Mouse (Mus musculus) c-Kit-negative CD71-positive TER-119-positive erythroid progenitor cells, embryonic 14.5 days (primary cell): ENCODE data around the gene Rab19.
"Not testable (repeated sequence)": the region's sequence is repeated elsewhere in the genome, so short reads cannot be mapped to it uniquely, and the experiment has no call there.

Experiments
- DNase-seq: peaks from one replicate; pipeline ENCODE4 v3.0.0-alpha.2; 2013; ENCODE audit warnings: low read depth, low spot score

Gene Rab19

DNA sequence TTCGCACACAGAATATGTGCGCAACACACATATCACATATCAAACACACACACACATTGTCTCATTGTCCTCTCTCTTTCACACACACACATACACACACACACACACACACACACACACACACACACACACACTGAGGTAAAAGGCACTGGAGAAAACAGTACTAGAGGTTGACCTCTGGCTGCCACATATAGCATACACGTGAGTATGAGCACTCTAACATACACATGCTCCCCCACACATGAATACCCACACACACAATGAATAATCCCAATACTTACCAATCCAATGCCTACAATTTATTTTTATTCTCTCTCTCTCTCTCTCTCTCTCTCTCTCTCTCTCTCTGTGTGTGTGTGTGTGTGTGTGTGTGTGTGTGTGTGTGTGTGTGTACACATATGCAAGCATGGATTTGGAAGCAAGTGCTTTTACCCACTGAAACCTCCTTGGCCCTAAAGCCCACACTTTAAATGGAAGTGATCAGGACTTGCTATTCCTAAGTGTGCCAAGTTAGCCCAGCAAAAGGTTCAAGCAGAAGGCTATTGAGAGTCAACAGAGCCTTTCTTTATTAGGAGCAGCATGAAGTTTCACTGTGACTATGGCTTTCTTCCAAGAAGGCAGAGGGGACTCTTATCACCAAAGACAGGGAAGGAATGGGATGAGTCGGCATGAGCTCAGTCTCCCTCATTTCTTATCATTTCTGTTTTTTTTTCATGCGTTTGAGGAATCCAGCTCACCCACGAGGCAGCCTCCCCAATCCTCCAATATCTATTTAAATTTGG is 48.2 kb downstream of the Rab19 start:
- peak; percentile 87 for DNase-seq

DNA sequence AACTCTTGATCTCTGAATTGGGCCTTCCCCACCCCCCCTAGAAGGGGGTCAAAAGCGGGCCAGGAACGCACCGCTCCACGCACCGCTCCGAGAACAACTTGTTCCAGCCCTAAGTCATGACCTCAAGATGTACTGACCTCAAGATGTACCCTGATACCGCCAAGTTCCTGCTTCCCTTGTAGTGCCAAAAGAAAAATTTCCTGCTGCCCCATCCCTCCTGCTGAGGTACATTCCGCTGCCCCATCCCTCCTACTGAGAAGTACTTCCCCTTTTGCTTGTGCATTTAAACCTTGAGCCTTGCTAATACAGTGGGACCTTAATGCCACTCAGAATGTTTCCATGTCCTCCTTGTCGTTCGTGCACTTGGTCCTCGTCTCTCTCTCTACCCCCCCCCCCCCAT is 49.7 kb downstream of the Rab19 start:
- DNase-seq: no peak

DNA sequence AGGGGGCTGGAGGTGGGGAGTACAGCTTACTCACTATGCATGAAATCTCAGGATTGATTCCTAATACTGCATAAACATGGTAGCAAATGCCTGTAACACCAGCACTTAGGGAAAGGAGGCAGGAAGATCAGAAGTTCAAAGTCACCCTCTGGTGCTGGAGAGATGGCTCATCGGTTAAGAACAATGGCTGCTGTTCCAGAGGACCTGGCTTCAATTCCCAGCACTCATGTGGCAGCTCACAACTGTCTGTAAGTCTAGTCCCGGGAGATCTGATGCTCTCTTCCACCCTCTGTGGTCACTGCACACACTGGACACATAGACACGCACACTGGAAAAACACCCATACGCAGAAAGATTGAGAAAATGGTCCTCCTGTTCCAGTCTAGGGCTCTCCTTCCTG is 52.2 kb downstream of the Rab19 start:
- no peak for DNase-seq

DNA sequence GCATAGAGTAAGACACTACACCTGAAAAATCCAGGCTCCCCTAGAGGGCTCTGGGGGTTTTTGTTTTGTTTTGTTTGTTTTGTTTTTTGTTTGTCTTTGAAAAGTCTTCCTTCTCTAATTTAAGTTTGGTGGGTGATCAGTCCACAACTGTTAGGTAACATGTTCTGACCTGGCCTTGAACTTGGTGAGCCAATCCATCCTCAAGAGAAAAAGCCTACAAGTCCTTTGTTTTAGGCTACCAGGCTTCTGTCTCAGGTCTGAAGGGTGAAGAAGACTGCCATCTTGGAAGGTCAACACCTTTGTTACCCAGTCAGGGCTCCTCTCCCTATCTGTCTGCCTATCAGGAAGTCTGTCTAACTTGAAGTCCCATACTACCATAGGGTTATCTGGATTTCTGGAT is 52.7 kb downstream of the Rab19 start:
- DNase-seq: no peak

DNA sequence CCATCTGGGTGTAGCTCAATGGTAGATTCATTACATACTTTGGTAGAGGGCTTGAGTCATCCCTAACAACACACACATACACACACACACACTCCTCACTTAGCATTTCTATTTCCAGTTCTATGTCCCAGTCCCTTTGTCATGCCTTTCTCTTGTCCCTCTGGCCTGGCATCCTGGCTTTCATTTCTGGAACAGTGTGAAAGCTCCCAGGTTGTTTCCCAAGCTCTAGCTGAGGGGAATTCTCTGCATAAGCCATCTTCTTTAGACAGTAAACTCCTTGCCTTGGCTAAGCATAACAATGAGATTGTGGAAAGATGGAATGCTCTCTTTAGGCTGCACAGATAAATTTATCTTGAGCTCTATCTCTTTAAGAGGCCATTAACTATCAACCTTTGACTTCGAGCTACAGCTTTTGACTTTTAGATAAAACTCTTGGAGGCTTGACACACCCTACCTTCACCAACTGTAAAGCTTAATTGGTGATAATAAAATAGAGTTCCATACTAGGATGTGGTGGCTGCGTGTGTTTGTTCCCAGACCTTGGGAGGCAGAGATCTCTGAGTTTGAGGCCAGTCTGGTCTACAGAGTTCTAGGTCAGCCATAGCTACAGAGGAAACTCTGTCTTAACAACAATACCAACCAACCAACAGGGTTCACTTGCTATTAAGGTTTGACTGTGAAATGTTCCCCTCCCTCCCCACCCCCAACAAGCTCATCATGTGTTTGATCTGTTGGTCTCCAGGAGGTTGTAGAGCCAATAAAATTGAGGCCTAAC is 53.3 kb downstream of the Rab19 start:
- DNase-seq: no peak

DNA sequence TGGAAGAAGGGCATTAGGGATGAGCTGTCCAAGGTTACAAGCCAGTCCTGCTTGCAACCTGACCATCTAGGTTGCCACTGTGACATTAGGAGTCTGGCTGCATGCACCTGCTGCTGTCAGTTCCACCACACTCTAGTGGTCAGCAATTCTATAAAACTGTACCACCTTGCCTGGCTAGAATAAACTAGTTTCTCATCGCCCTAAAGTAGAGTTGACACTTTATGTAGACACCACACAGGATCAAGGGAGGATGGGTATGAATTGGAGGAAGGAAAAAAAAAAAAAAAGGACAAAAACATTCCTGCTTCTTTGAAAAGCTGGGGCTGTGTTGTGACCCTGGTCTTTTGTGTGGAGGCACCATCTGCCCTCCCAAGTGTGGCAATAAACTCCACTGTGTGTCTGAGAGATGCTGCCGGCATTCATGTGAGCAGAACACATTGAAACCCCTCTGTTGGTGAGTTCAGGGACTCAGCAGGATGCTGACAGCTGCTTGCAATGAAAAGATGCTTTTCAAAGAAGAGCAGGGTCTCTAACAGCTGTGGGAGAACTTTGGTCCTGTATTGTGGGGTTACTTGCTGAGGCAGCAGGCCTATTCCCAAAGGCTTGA is 54.0 kb downstream of the Rab19 start:
- no peak for DNase-seq

DNA sequence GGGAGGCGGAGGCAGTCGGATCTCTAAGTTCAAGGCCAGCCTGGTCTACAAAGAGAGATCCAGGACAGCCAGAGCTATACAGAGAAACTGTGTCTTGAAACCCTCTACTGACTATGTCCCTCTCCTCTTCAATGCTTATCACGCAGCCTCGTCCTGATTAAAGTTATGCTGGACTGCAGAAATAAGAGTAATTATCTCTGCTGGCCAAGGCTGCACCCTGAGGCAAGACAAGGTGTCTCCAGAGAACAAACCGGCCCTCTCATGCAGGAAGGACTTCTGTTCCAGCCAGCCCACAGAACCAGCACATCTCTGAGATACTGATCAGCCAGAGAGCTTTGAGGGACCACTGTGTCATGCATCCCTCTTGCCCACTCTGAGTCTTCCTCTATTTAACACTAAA is 54.9 kb downstream of the Rab19 start:
- no peak for DNase-seq

DNA sequence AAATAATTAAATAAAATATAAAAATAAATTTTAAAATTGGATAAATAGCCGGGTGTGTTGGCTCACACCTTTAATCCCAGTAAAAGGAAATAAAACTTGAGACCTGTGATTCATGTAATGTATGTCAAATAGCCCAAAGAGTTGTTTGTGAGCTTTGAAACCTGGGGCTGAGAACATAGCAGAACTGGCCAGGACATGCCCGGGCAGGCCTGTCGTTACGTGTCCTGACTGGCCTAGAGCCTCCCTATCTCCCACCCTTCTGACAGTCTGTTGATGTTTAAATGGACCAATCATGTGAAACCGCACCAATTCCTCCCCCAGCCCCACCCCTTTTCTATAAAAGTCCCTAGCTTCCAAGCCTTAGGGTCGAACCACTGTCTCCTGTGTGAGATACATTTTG is 56.5 kb downstream of the Rab19 start:
- not testable (repeated sequence) for DNase-seq
